Mouse (Mus musculus) heart, embryonic 16.5 days (tissue): Measurements from ENCODE around the gene Rab8b. TPM values are rescaled to one million over a fixed set of nuclear protein-coding genes. Genes with fewer than 3 reads are reported as not detected.
A peak's percentile ranks its signal among the peaks of the same experiment; 100 is the strongest.

ENCODE experiments used
- ATAC-seq: fragments of 200-750 bp; cut with Nextera tagmentation; replicated peaks from 2 replicates; pipeline ENCODE4 v1.8.0; 2017; ENCODE audit warnings: moderate number of reproducible peaks; ENCODE audit not compliant: insufficient read depth, low FRiP score; ENCODE audit errors: extremely low read depth
- H3K27ac ChIP-seq: fragments of 300-500 bp; sonication (generic); 2 replicates; pipeline ENCODE4 v1.5.1; 2014; ENCODE audit warnings: mild to moderate bottlenecking, low read length, control low read depth, moderate library complexity
- H3K27me3 ChIP-seq: fragments of 300-500 bp; sonication (generic); 2 replicates; pipeline ENCODE4 v1.6.1; 2014; ENCODE audit warnings: low read length, mixed read lengths; ENCODE audit not compliant: control insufficient read depth, insufficient read depth
- H3K36me3 ChIP-seq: fragments of 300-500 bp; sonication (generic); 2 replicates; pipeline ENCODE4 v1.6.1; 2014; ENCODE audit not compliant: control insufficient read depth, insufficient read depth
- H3K4me1 ChIP-seq: fragments of 300-500 bp; sonication (generic); 2 replicates; pipeline ENCODE4 v1.6.1; 2014; ENCODE audit warnings: low read length, mixed read lengths; ENCODE audit not compliant: control insufficient read depth, insufficient read depth
- H3K4me2 ChIP-seq: fragments of 300-500 bp; sonication (generic); 2 replicates; pipeline ENCODE4 v1.6.1; 2014; ENCODE audit warnings: low read depth, mild to moderate bottlenecking, control low read depth, low read length
- H3K4me3 ChIP-seq: fragments of 300-500 bp; sonication (generic); 2 replicates; pipeline ENCODE4 v1.5.1; 2014; ENCODE audit warnings: mild to moderate bottlenecking, control low read depth, low read length
- H3K9ac ChIP-seq: fragments of 300-500 bp; sonication (generic); 2 replicates; pipeline ENCODE4 v1.6.1; 2014; ENCODE audit warnings: low read length, control low read depth
- H3K9me3 ChIP-seq: fragments of 300-500 bp; sonication (generic); replicated peaks from 2 replicates; pipeline ENCODE4 v1.6.1; 2016; ENCODE audit warnings: low read length; ENCODE audit not compliant: control insufficient read depth
- WGBS: fragments of 180-500 bp; shearing (Covaris S2); extraction: QIAGEN DNeasy Blood & Tissue Kit; methylation state at CpG from one replicate; pipeline ENCODE4 v1.1.7; 2014; 5-methylcytosine and 5-hydroxymethylcytosine counted together
- polyA plus RNA-seq: library from polyadenylated mRNA; unstranded; fragments of >200 nt; fragmentation: Nextera tagmentation; extraction: Ambion mirVana; gene quantifications from 2 replicates; pipeline ENCODE4 v1.2.1, GENCODE M21; 2015

Rab8b gene
- polyA plus RNA-seq, 1 experiment from 2014 or later = 17.6 TPM

- ATAC-seq = no peak
- WGBS = 50% methylated on average over 7 of the region's 7 CpGs
- H3K4me2 ChIP-seq = no peak overlapping the region
- H3K4me3 ChIP-seq = no peak overlapping the region
- no peak overlapping the region for H3K27ac ChIP-seq
- H3K36me3 ChIP-seq = peaks cover 4% of the 10 kb centered on the region; the same call in 1 of the 2 replicates
- H3K4me1 ChIP-seq = peaks cover 3% of the 10 kb centered on the region; the same call in 1 of the 2 replicates
- H3K9me3 ChIP-seq = no peaks in the 10 kb centered on the region
- H3K27me3 ChIP-seq = no peaks in the 10 kb centered on the region
- H3K9ac ChIP-seq = no peak overlapping the region
These were observed 63.6 kb downstream of the Rab8b start for GRCm38 (mm10) chr9:66855865-66856264.

DNA sequence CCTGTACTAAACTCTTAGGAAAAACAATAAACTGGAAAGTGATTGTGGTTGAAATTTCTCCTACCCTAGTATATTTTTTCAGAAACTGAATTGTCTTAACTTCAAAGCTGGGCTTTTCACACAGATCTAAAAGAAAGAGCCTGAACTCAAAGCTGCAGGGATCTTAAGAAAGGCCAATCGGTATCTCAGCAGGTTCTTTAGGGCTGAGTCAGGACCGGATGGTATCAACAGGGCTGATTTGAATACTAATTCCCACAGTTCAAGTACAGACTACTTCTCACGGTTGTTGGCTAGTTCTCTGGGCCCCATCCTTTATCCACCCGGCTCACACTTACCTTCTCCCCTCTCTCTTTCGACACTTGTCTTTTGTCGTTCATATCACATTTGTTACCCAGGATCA is 66.9 kb downstream of the Rab8b start:
- WGBS = 30% methylated on average over 6 of the region's 6 CpGs
- no peak overlapping the region for H3K4me2 ChIP-seq
- no peak overlapping the region for H3K4me3 ChIP-seq

DNA sequence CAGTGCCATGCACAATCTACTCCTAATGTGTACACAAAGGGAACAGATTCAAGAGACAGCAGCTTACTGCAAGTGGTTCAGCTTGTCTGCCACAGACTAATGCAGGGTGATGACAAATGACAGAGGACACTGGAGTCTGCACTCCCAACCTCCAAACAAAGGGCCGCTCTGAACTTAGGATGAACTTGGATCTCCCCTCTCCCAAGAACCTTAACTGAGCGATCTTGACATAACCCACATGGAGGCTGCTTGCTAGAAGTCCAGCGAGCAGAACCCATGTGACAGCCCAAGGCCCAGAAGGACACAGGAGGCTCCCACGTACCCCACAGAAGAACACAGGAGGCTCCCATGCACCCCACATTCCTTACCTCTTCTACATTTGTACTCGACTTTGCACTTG is 68.5 kb downstream of the Rab8b start:
- H3K9ac ChIP-seq = no peak overlapping the region
- no peak overlapping the region for H3K27ac ChIP-seq
- no peak overlapping the region for H3K4me2 ChIP-seq
- no peak overlapping the region for H3K4me3 ChIP-seq
- H3K27me3 ChIP-seq = no peaks in the 10 kb centered on the region
- ATAC-seq = no peak
- H3K9me3 ChIP-seq = no peaks in the 10 kb centered on the region
- peaks cover 4% of the 10 kb centered on the region; the same call in 1 of the 2 replicates for H3K4me1 ChIP-seq
- WGBS = 42% methylated on average over 5 of the region's 5 CpGs
- H3K36me3 ChIP-seq = peaks cover 4% of the 10 kb centered on the region

More for the DNA sequence above, 66.9 kb downstream of the Rab8b start:
- Histone ChIP-seq H3K36me3 (no peaks in the 10 kb centered on the region; the same call in none of the 2 replicates), H3K9me3 (no peaks in the 10 kb centered on the region), H3K27ac (no peak overlapping the region), H3K4me1 (peaks cover 4% of the 10 kb centered on the region; the same call in 1 of the 2 replicates), H3K9ac (no peak overlapping the region), H3K27me3 (no peaks in the 10 kb centered on the region)
- no peak for ATAC-seq

GRCm38 (mm10) chr9:66846822-66847221 is 72.7 kb downstream of the Rab8b start:
- ATAC-seq = no peak
- H3K36me3 ChIP-seq = peaks cover 4% of the 10 kb centered on the region; the same call in 1 of the 2 replicates
- no peak overlapping the region for H3K27ac ChIP-seq
- no peaks in the 10 kb centered on the region for H3K27me3 ChIP-seq
- H3K4me3 ChIP-seq = no peak overlapping the region
- H3K9me3 ChIP-seq = no peaks in the 10 kb centered on the region
- WGBS = 82% methylated on average over 5 of the region's 5 CpGs
- H3K4me2 ChIP-seq = no peak overlapping the region
- peaks cover 4% of the 10 kb centered on the region; the same call in 1 of the 2 replicates for H3K4me1 ChIP-seq
- no peak overlapping the region for H3K9ac ChIP-seq

DNA sequence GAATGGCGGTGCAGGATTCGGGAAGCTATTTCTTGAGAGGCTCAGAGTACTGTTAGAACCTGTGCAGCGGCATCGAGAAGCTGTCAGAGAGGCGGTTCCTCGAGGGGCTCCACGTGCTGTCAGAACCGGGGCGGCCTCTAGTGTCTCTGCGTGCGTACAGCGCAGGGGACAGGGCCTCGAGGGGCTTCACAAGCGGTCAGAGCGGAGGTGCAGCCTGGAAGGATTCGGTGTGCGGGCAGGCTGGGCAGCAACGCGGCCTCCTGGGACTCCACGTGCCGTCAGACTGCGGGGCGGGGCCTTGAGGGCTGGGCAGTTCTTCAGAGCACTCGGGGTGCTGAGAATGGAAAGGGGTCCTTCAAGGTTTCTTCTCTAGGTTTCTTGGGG is 84.4 kb downstream of the Rab8b start:
- Histone ChIP-seq H3K27me3 (no peaks in the 10 kb centered on the region), H3K36me3 (no peaks in the 10 kb centered on the region), H3K27ac (no peak overlapping the region), H3K9ac (peak overlapping the region; percentile 64), H3K4me3 (peak overlapping the region; percentile 81), H3K4me2 (peak overlapping the region; percentile 88), H3K9me3 (no peaks in the 10 kb centered on the region), H3K4me1 (peaks cover 5% of the 10 kb centered on the region; the same call in 1 of the 2 replicates)
- under 1% methylated on average over 24 of the region's 24 CpGs for WGBS
- peak; percentile 24 for ATAC-seq

GRCm38 (mm10) chr9:66834318-66835096 is 85.0 kb downstream of the Rab8b start, which contains the start of gene Aph1c:
Aph1c (minus strand) TSS chr9:66834726.
- Histone ChIP-seq H3K4me1 (peaks cover 5% of the 10 kb centered on the region; the same call in 1 of the 2 replicates), H3K4me3 (peak within 1 kb of the TSS; percentile 81), H3K9me3 (no peaks in the 10 kb centered on the region), H3K36me3 (no peaks in the 10 kb centered on the region), H3K9ac (peak within 1 kb of the TSS; percentile 72), H3K27ac (no peak within 1 kb of the TSS), H3K27me3 (no peaks in the 10 kb centered on the region), H3K4me2 (peak within 1 kb of the TSS; percentile 88)
- under 1% methylated on average over 58 of the region's 58 CpGs for WGBS
- peak; percentile 100 for ATAC-seq

DNA sequence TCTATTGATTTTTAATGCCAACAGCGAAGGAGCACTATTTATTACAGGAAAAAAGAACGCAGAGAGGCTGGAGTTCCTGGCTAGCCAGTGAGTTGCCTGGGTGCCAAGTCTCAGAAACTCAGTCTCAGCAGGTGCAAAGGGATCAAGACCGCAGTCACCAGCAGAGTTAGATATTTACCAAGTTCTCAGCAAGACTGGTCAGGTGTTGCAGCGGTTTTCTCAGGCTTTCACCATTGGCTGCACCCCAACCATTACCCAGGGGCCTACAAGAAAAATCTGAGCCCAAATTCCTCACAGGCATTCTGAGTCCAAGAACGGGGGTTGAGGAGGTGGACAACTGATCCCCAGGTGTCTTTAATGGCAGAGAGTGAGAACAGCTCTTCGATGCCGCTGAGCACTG is 85.6 kb downstream of the Rab8b start:
- H3K4me3 ChIP-seq = peak overlapping the region; percentile 81
- peak overlapping the region; percentile 72 for H3K9ac ChIP-seq
- H3K27me3 ChIP-seq = no peaks in the 10 kb centered on the region
- no peak for ATAC-seq
- peak overlapping the region; percentile 88 for H3K4me2 ChIP-seq
- no peaks in the 10 kb centered on the region for H3K36me3 ChIP-seq
- H3K27ac ChIP-seq = no peak overlapping the region
- H3K4me1 ChIP-seq = peaks cover 5% of the 10 kb centered on the region; the same call in 1 of the 2 replicates
- 24% methylated on average over 7 of the region's 7 CpGs for WGBS
- H3K9me3 ChIP-seq = no peaks in the 10 kb centered on the region

DNA sequence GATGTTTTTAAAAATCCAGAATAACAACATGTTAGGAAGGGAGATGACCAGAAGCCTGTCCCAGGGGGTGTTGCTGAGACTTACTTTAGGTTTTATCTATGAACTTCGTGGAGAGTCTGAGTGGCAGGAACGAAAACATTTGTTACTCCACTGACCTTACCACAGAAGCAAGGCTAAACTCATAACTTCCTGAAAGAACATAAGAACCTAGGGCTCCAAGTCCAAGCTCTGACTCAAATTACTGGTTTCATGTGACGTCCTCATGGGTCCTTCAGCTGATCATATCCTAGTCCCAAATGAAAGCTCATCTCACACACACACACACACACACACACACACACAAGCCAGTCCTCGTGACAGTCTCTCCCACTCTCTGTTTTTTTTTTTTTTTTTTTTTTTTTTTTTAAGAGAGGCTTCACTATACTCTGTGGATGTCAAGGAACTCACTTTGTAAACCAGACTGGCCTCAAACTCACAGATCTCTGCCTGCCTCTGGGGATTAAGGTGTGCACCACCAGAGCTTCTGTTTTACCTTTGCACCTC is 87.0 kb downstream of the Rab8b start:
- Histone ChIP-seq H3K36me3 (no peaks in the 10 kb centered on the region), H3K9me3 (no peaks in the 10 kb centered on the region), H3K27me3 (no peaks in the 10 kb centered on the region), H3K4me2 (no peak overlapping the region), H3K9ac (no peak overlapping the region), H3K27ac (no peak overlapping the region), H3K4me1 (peaks cover 5% of the 10 kb centered on the region; the same call in 1 of the 2 replicates), H3K4me3 (no peak overlapping the region)
- 53% methylated on average over 4 of the region's 4 CpGs for WGBS
- ATAC-seq = no peak

GRCm38 (mm10) chr9:66825990-66826389 is 93.5 kb downstream of the Rab8b start:
- no peak overlapping the region for H3K4me3 ChIP-seq
- ATAC-seq = no peak
- no peak overlapping the region for H3K27ac ChIP-seq
- no peak overlapping the region for H3K9ac ChIP-seq
- H3K4me1 ChIP-seq = no peaks in the 10 kb centered on the region
- H3K36me3 ChIP-seq = no peaks in the 10 kb centered on the region
- no peaks in the 10 kb centered on the region for H3K27me3 ChIP-seq
- no peaks in the 10 kb centered on the region for H3K9me3 ChIP-seq
- 27% methylated on average over 1 of the region's 1 CpGs for WGBS
- H3K4me2 ChIP-seq = no peak overlapping the region
